Comparison of ENCODE assay signal across 8 mouse cellular contexts in the genomic region with DNA sequence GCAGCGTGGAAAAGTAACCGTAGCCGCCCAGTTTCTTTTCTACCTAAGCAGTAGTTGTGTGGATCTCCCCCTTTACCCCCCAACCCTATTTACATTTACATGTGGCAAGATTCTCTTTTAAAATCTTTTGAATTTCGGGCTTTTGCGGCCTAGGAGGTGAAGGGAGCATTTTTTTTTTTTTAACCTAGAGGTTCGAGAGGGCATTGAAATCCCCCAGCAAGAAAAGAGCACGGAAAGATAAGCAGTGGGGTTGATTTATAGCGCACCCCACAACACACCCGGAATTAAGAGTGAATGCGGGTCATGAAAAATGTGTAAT. TPM values are rescaled to one million over a fixed set of nuclear protein-coding genes. Genes with fewer than 3 reads are reported as not detected.
DNase-seq lines count a peak whose midpoint lies in the region; ATAC-seq and TF ChIP-seq lines count a peak whose summit lies in the region.

No protein-coding gene starts in this region.

- intact Hi-C loops in heart, postnatal 10 days (cut with DNase I), result loop anchor here (5.0 kb wide), 2 partner anchors 113 to 262 kb away; no protein-coding TSS in a partner anchor

- H3K27ac ChIP-seq in heart, embryonic 11.5 days (ENCODE audit: low read depth, low read length), result peak overlapping the region; percentile 94
- H3K27ac ChIP-seq in forebrain, embryonic 16.5 days (ENCODE audit: low read length), result peak overlapping the region; percentile 100
- no peak overlapping the region for H3K27ac ChIP-seq in liver, embryonic 14.5 days

- peaks cover 16% of the 10 kb centered on the region; the same call in 1 of the 2 replicates for H3K4me1 ChIP-seq in heart, embryonic 11.5 days (ENCODE audit: control insufficient read depth, insufficient read depth, low read length)
- H3K4me1 ChIP-seq in E14TG2a.4 (replicated peaks; ENCODE audit: low read depth, low read length), result peaks cover 28% of the 10 kb centered on the region
- peaks cover 22% of the 10 kb centered on the region for H3K4me1 ChIP-seq in forebrain, embryonic 16.5 days (replicated peaks; ENCODE audit: control insufficient read depth, insufficient read depth, low read length)
- H3K4me1 ChIP-seq in liver, embryonic 14.5 days (replicated peaks; ENCODE audit: control insufficient read depth in 2 of 2, insufficient read depth in 2 of 2, low read length in 1 of 2), result 0 out of 4 replicates have a peak, but pooled peaks cover 0 to 2% of the 10 kb centered on the region in 2 experiments

- no peak for TF ChIP-seq CTCF in E14TG2a.4 (conservative IDR thresholded peaks at IDR 0.05; ENCODE audit: low read length)
- no peak for TF ChIP-seq CTCF in liver, embryonic 14.5 days (IDR thresholded peaks at IDR 0.05; ENCODE audit: low read depth)

- 0 out of 2 replicates have a peak, but pooled peaks cover 2% of the 10 kb centered on the region for H3K36me3 ChIP-seq in heart, embryonic 11.5 days (ENCODE audit: control insufficient read depth, insufficient read depth, low read length)
- peaks cover 4% of the 10 kb centered on the region for H3K36me3 ChIP-seq in E14TG2a.4 (ENCODE audit: insufficient read depth, low read length)
- H3K36me3 ChIP-seq in forebrain, embryonic 16.5 days (ENCODE audit: control insufficient read depth, insufficient read depth), result no peaks in the 10 kb centered on the region
- H3K36me3 ChIP-seq in liver, embryonic 14.5 days (replicated peaks; ENCODE audit: control insufficient read depth, insufficient read depth, low read depth), result no peaks in the 10 kb centered on the region

- TF ChIP-seq EP300 in liver, embryonic 14.5 days (IDR thresholded peaks at IDR 0.05; ENCODE audit: low read depth), result no peak

- no peak for DNase-seq in heart, postnatal 10 days
- no peak for DNase-seq in liver, embryonic 14.5 days (ENCODE audit: low read depth in 3 of 3, low spot score in 3 of 3)
- no peak for DNase-seq in retina, postnatal 1 day
- no peak for DNase-seq in spleen, adult 12 weeks (ENCODE audit: low spot score)
- no peak for DNase-seq in left cerebral cortex, adult 9 months (ENCODE audit: low spot score in 2 of 2)

- no peaks in the 10 kb centered on the region for H3K27me3 ChIP-seq in heart, embryonic 11.5 days (ENCODE audit: control insufficient read depth, insufficient read depth, low read length)
- H3K27me3 ChIP-seq in E14TG2a.4 (ENCODE audit: insufficient read depth, low read length), result peaks cover 29% of the 10 kb centered on the region
- no peaks in the 10 kb centered on the region for H3K27me3 ChIP-seq in forebrain, embryonic 16.5 days (replicated peaks; ENCODE audit: control insufficient read depth, insufficient read depth, low read length)
- peaks cover 46% of the 10 kb centered on the region for H3K27me3 ChIP-seq in liver, embryonic 14.5 days (ENCODE audit: control insufficient read depth, insufficient read depth, low read length)

- peak overlapping the region; percentile 92 for H3K4me2 ChIP-seq in heart, embryonic 11.5 days
- peak overlapping the region; percentile 76 for H3K4me2 ChIP-seq in forebrain, embryonic 16.5 days (ENCODE audit: low read length)
- H3K4me2 ChIP-seq in liver, embryonic 14.5 days (ENCODE audit: low read depth), result peak overlapping the region; percentile 77

- H3K9me3 ChIP-seq in heart, embryonic 11.5 days (replicated peaks; ENCODE audit: control insufficient read depth, low read length), result no peaks in the 10 kb centered on the region
- H3K9me3 ChIP-seq in E14TG2a.4 (ENCODE audit: low read length), result no peaks in the 10 kb centered on the region
- no peaks in the 10 kb centered on the region for H3K9me3 ChIP-seq in forebrain, embryonic 16.5 days (ENCODE audit: control insufficient read depth, low read length)
- no peaks in the 10 kb centered on the region for H3K9me3 ChIP-seq in liver, embryonic 14.5 days (ENCODE audit: control insufficient read depth, low read length)

- H3K4me3 ChIP-seq in heart, embryonic 11.5 days (ENCODE audit: low read depth, low read length), result peak overlapping the region; percentile 75
- H3K4me3 ChIP-seq in E14TG2a.4 (replicated peaks; ENCODE audit: low read length), result peak overlapping the region; percentile 87
- H3K4me3 ChIP-seq in forebrain, embryonic 16.5 days (replicated peaks; ENCODE audit: low read length), result peak overlapping the region; percentile 94
- peak overlapping the region; percentile 62 to 64 for H3K4me3 ChIP-seq in liver, embryonic 14.5 days (ENCODE audit: insufficient read depth in 1 of 2, low read depth in 2 of 2, low read length in 2 of 2)

- H3K9ac ChIP-seq in heart, embryonic 11.5 days (ENCODE audit: low read depth, low read length), result peak overlapping the region; percentile 91
- H3K9ac ChIP-seq in forebrain, embryonic 16.5 days (replicated peaks; ENCODE audit: low read depth, low read length), result peak overlapping the region; percentile 100
- no peak overlapping the region for H3K9ac ChIP-seq in liver, embryonic 14.5 days (replicated peaks)

- WGBS in heart, embryonic 11.5 days (ENCODE audit: insufficient replicate concordance), result under 1% methylated on average over 10 of the region's 10 CpGs
- 0% methylated on average over 10 of the region's 10 CpGs for WGBS in forebrain, embryonic 16.5 days
- WGBS in liver, embryonic 14.5 days (ENCODE audit: insufficient replicate concordance), result under 1% methylated on average over 10 of the region's 10 CpGs

- ATAC-seq in heart, embryonic 11.5 days (replicated peaks; ENCODE audit: insufficient number of reproducible peaks, low FRiP score, low TSS enrichment), result no peak
- no peak for ATAC-seq in forebrain, embryonic 16.5 days
- ATAC-seq in liver, embryonic 14.5 days (ENCODE audit: insufficient read depth), result no peak

RNA-seq across cellular contexts. Expression of gene Mpped2, which starts 1.5 kb away (rescaled TPM):
- polyA plus RNA-seq in heart, embryonic 11.5 days (2014; fragmentation: Nextera tagmentation; extraction: Ambion mirVana), result 124 and 126 TPM in 2 replicates
- 10 to 100 TPM; 19.6 to 22.9 TPM for total RNA-seq in heart, postnatal 10 days (2021)
- polyA plus RNA-seq in forebrain, embryonic 16.5 days (2015; fragmentation: Nextera tagmentation; extraction: Ambion mirVana), result 187 and 199 TPM in 2 replicates
- polyA plus RNA-seq in liver, embryonic 14.5 days (2012; rRNA removed), result 0.43 and 0.68 TPM in 2 replicates
- polyA plus RNA-seq in liver, embryonic 14.5 days (2014; fragmentation: Nextera tagmentation; extraction: Ambion mirVana), result 0.67 and 0.80 TPM in 2 replicates

Comparison
In these comparisons a context has a peak if more than half of its experiments do, and no peak if none do; other contexts are left out.
1. RNA of gene Mpped2, which starts 1.5 kb away (polyA plus RNA-seq): 187 to 199 TPM in forebrain, embryonic 16.5 days and 124 to 126 TPM in heart, embryonic 11.5 days; 0.43 to 0.80 TPM in liver, embryonic 14.5 days; every median in the first group is over 10 times any median in the second.
2. Peak in every context shown above with its lines, with median percentiles within 50 percentile points of each other: H3K4me2 ChIP-seq and H3K4me3 ChIP-seq.